Mouse (Mus musculus): ENCODE data around the gene Adrb1.
"Not testable (repeated sequence)": the region's sequence is repeated elsewhere in the genome, so short reads cannot be mapped to it uniquely, and the experiment has no call there.

Gene Adrb1

DNA sequence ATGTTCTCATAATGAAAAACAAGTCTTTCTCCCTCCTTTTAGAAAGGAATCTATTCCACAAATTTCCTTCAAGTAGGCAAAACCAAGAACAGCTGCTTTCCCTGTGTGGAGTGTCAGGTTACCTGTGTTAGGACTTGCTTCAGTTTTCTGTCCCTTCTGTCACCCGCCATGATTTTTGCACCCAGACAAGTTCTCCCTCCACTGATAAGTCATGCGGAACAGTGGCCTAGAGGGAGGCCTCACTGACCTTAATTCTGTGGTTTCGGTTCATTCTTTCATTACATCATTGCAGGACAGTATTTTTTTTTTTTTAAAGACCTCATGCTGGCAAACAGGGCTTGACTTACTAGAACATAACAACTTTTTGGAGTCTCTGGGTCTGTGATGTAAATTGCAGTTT is 27.3 kb downstream of the Adrb1 start:
- CTCF ChIA-PET = interaction anchor here (0.6 kb wide), 1 partner anchor 172 kb away, joined by 9 read pairs; no protein-coding TSS in a partner anchor

DNA sequence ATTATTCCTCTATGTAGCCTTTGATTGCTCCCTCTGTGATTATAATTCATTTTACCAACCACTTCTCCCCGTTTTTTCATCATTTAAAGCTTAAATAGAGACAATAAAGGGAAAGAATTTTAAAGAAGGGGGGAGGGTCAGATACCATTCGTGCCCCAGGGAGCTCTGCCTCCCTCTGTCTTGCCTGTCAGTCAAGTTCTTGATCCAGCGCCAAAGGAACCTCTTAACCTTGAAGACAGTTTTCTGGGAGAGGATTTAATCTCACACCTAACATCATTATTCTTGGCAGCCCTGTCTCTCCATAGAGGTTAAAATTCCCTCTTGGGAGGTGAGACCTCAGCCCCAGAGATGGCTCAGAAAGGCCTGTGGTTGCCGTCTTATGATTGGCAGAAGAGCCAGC is 28.7 kb downstream of the Adrb1 start:
- CTCF ChIA-PET = no interaction called here

- CTCF ChIA-PET = not testable (repeated sequence)
These were observed 32.5 kb downstream of the Adrb1 start for GRCm38 (mm10) chr19:56754456-56754855.

- CTCF ChIA-PET = no interaction called here
These were observed 34.4 kb downstream of the Adrb1 start for GRCm38 (mm10) chr19:56756412-56756811.

DNA sequence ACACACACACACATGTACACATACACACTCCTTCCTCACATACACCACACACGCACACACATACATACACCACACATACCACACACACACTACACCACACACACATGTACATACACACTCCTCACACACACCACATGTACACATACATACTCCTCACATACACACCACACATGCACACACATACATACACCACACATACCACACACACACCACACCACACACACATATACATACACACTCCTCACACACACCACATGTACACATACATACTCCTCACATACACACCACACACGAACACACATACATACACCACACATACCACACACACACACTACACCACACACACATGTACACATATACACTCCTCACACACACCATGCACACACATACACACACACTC is 36.3 kb downstream of the Adrb1 start:
- CTCF ChIA-PET = interaction anchor here (0.7 kb wide), 1 partner anchor 398 kb away, joined by 4 read pairs; no protein-coding TSS in a partner anchor

- CTCF ChIA-PET = no interaction called here
These were observed 37.7 kb downstream of the Adrb1 start for GRCm38 (mm10) chr19:56759740-56760139.

DNA sequence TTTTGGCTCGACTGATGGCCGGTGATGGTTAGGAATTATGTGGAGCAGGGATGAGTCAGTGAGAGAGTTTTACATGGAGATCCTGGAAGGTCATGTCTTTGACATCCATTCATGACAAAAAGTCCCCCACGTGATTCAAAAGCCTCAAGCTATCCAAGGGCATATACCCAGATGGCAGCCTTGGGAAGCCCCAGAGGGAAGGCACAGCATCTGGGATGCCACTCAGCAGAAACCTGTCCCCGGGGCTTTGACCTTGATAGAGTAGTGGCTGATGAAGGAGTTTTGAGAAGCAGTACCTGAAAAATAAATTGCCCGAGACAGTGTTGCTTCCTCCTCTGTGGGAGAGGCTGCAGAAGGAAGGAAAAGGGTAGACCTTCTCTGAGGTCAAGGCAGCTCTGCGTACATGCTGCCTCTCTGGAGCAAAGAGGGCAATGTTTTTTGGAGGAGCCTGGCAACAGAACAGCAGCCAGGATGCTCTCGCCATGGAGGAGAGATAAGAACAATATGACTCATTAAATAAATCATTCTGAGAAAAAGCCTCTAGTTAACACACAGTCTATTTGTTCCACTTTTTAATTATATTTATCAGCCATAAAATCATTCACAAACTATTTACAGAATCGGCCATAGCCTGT is 38.4 kb downstream of the Adrb1 start:
- CTCF ChIA-PET = no interaction called here

DNA sequence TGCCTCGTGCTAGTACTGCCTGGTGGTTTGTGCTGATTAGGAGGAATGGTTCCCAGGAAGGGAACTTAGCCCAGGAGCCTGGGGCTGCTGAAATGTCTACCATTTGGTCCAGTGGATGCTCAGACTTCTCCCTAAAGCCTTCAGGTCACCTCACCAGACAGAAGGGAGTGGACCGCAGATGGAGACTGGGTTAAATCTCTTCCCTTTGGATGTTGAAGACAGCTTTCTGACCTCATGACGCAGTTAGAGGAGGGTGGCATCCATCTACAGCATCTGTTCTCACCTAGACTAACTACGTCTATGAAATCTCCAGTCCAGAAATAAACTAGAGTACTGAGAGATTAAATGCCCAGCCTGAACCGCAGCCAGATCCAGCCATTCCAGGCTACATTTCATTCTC is 39.1 kb downstream of the Adrb1 start:
- CTCF ChIA-PET = interaction anchor here (0.5 kb wide), 1 partner anchor 293 kb away, joined by 3 read pairs; no protein-coding TSS in a partner anchor

- CTCF ChIA-PET = interaction anchor here (0.5 kb wide), 1 partner anchor 293 kb away, joined by 3 read pairs; no protein-coding TSS in a partner anchor
These were observed 39.7 kb downstream of the Adrb1 start for GRCm38 (mm10) chr19:56761727-56762126.

DNA sequence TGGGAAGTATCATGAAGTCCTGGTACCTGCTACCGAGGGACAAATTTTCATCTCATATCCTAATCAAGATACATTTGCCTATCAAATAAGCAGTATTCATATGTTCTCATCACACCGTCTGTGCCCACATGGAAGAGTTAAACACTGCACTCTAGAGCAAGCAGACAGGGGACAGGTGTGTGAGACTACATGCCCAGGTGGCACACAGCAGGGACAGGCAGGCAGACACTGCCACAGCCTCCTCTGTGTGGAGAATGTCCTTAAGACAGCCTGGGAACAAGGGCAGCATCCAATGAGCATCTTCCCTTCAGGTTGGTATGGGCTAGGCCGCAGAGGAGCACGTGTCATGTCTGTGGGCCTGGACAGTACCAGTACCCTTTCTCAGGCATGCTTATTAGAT is 40.7 kb downstream of the Adrb1 start:
- CTCF ChIA-PET = no interaction called here

- CTCF ChIA-PET = no interaction called here
These were observed 47.0 kb downstream of the Adrb1 start for GRCm38 (mm10) chr19:56769024-56769423.

DNA sequence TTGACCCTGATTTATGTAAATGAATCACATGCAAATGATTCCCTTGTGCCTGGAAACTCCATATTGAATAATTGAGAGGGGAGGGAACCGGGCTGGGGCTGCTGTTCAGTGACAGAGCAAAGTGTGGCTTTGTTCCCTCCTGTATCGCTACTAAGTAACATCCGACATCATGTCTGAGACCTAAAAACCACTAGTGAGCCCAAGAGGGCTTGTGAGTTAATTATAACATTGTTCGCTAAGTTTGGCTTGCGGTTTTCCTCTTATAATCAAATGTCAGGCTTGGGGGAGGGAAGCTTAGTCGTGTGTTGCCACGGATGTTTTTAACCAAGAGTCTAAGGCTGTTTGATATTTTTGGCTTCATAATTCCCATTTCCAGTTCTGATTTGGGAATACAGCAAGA is 50.2 kb downstream of the Adrb1 start:
- CTCF ChIA-PET = no interaction called here

DNA sequence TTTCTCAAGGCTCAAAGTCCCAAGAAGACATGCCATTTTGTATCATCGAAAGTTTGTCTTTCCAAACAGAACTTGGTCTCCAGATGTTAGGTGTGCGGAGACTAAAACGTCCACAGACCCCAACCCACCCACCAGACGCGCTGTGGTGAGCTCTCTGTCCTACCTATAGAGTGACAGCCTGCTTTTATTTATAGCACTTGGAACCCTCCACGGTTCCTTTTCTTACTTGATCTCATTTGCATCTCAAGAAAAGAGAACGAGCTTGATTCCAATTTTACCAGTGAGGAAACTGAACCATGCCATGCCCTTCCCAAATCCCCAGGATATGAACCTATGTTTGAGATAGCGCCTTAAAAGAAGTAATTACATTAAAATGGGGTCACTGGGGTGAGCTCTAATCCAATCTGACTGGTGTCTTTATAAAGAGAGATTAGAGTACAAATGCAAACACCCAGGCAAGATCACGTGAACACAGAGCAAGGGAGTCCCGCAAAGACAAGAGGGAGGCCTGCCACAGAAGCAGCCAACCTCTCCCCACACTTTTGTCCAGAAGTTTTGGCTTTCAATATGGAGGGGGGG is 51.5 kb downstream of the Adrb1 start:
- CTCF ChIA-PET = no interaction called here

- CTCF ChIA-PET = no interaction called here
These were observed 52.5 kb downstream of the Adrb1 start for GRCm38 (mm10) chr19:56774408-56774962.

DNA sequence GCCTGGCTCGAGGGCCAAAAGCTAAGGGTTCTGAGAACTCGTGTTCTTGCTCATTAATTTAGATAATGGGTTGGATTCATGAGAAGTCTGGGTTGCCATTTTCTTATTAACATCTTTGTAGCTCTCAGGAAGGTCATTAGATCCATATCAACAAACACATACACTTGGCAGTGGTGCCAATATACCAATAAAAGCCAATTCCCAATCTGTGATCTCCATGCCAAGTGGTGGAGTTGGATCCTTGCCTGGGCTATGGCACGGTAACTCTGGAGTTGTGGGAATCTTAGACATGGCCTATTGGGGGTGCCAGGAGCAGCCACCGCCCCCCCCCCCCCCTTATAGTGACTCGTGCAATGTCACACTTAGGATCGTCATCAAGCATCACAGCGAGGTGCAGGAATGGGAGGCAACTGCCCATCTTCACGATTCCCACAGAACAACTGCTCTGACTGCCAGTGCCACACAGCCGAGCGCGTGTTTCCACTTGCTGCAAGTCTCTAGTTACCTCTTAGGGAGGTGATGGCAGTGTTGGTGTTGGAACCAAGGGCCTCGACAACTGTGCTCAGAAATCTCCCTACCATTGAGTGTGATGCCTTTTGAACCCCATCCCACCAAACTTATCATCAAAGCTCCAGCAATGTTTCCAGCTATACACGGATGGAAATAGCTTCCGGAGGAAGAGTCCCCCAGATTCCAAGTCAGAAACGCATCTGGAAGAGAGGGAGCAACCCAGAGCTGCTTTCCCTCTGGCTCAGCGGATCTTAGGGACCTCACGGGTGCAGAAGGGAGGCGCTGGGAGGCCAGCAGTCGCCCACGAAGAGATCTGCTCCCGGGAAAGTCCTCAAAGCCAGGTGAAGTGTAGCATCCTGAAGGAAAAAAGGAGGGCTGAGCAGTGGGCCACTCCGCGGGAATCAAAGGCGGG is 53.2 kb downstream of the Adrb1 start:
- CTCF ChIA-PET = no interaction called here

- CTCF ChIA-PET = interaction anchor here (0.9 to 1.0 kb wide), 2 partner anchors 14 to 19 kb away, joined by 3 read pairs; no protein-coding TSS in a partner anchor
These were observed 54.1 kb downstream of the Adrb1 start for GRCm38 (mm10) chr19:56775893-56776718.

DNA sequence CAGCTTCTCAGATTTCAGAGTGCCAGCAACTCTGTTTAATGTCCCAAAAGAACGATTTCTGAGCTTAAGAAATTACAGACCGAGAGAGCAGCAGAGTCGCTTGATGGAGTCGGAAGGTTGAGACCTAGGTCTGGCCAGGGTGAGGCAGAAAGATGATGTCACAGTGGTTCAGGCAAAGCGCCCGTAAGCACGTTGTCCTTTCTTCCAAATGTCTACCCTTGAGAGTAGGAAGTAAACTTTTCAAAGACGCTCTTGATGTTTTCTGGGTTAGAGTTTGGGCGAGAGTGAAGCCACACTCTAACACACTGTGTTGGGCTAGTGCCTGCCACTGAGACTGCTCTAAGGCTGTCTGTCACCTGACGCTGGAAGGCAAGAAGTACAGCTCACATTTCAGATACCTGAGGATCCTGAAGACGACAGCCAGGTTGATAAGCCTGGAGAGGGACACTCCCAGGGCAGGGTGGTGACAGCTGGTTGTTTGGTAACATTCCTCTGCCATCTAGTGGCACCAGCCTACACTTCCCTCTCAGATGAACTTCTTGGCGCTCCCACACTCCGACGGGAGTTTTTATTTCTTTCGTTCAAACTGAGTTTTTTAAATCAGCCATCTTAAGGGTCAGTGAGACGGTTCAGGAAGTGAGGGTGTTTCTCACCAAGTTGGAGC is 54.9 kb downstream of the Adrb1 start:
- CTCF ChIA-PET = interaction anchor here (0.9 to 1.0 kb wide), 2 partner anchors 13 to 20 kb away, joined by 3 read pairs; no protein-coding TSS in a partner anchor

DNA sequence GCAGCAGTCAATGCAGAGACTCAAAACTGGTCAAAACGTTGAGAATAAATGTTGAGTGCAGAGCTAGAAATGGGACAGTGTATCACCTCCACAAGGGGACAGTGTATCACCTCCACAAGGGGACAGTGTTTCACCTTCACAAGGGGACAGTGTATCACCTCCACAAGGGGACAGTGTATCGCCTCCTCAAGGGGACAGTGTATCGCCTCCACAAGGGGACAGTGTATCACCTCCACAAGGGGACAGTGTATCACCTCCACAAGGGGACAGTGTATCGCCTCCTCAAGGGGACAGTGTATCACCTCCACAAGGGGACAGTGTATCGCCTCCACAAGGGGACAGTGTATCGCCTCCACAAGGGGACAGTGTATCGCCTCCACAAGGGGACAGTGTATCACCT is 56.5 kb downstream of the Adrb1 start:
- CTCF ChIA-PET = not testable (repeated sequence)
